Mouse (Mus musculus) cerebellum, adult 11-12 months (tissue): ENCODE data around the gene Slc10a7.

Experiments
- DNase-seq: peaks from one replicate; pipeline ENCODE4 v3.0.0; 2022

The Slc10a7 gene

DNA sequence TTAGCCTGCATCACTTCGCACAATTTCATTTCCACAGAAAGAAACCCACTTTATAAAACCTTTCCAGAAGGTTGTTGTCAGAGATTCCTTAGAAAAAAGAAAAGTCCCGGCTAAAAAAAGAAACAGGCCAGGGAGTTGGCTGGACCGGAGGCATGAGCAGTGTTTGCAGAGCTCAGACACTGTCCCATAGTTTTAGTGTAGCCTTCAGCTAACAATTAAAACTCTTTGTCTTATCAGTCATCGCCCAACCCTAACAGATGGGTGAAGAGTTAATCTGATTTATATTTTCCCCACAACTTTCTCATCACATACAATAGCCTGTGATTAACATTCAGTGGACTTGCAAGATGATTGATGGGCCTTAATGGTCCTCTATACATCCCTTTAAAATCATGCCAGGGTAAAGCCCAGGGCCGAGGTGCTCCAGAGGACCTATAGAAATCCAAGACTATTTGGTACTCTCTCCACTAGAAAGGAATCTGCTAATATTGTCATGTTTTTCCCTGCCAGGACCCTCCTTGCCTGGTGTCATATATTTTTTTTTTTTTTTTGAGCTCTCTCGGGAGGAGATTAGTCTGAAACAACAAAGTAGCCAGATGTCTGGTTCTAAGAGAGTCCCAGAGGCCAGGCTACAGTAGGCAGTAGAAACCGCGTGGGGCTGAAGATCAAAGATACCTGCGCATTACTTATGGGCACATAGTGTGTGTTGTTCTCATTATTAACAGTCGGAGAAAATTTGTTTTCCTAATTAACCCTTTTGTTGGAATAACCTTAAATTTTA is 41.0 kb downstream of the Slc10a7 start:
- no peak for DNase-seq

DNA sequence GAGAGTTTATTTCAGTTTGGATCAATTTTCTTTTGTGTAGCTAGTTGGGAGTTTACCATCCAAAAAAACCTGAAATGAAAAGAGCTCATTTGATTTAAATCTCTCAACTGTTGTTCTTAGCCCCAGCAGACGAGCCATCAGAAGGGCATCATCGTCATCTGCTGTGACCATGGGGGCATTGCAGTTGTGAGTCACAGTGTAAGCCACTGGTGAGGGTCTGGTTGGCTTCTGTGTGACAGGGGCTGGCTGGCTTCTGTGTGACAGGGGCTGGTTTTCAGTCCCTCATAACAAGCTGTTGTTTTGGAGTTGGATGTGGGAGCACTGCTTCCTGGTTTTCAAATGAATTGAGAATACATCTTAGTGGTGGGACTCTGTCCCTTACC is 41.6 kb downstream of the Slc10a7 start:
- no peak for DNase-seq

DNA sequence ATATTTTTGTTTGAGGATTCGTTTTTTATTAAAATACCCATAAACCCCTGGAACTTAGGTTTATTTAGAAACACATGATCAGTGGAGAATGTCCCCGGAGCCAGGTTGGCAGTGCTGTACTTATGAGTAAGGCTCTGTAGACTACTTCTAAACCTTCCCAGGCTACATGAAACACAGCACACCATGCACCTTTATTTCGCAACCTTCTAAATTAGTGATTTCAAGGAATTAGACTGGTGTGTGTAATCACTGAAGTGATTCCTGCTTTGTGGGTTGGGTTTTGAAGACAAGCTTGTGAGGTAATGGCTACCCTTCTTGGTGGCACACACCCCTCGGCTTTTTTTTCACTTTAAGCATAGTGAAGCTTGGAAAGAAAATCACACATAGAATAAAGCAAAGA is 46.7 kb downstream of the Slc10a7 start:
- DNase-seq, result no peak

DNA sequence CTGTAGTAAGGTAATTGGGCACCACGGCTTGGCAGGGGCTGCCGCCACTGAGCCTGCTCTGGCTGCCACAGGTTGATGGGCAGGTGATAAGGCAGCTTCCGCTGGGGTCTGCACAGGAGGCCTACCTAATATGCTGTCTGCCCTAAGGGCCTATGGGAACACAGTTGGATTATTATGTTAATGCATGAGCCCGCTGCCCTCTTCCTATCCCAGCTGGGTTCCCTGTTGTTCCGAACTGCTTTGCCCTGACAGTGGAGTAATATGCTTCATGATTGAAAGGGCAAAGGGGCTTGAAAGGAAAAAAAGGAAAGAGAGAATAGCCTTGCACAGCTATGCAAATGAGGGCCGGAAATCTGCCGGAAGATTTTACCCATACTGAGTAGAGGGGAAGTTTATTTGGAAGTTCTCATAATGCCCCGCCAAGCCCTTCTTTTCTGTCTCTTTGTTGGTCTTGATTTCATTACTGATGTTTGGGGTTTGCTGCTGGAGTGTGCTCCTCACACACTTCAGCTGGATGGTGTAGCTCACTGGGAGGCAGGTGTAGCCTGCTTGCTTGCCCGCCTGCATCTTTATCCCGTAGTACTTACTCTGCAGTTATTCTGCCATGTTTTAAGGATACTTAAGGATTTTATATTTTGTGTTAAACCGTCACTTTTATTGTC is 47.8 kb downstream of the Slc10a7 start:
- no peak for DNase-seq

DNA sequence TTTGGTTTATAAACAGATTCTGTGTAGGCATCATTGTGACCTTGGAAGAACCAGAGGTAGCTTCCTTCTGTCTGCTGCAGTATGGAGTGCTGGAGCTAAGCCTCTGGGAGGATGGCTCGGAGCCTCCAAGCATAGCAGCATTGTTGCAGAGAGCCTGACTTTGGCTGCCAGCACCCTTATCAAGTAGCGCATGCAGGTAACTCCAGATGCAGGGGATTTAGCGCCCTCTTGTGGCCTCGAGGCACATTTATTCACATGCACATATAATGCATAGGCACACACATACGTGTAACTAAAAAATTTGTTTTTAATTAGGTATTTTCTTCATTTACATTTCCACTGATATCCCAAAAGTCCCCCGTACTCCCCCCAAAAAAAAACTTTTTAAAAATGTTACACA is 52.5 kb downstream of the Slc10a7 start:
- DNase-seq, result no peak

DNA sequence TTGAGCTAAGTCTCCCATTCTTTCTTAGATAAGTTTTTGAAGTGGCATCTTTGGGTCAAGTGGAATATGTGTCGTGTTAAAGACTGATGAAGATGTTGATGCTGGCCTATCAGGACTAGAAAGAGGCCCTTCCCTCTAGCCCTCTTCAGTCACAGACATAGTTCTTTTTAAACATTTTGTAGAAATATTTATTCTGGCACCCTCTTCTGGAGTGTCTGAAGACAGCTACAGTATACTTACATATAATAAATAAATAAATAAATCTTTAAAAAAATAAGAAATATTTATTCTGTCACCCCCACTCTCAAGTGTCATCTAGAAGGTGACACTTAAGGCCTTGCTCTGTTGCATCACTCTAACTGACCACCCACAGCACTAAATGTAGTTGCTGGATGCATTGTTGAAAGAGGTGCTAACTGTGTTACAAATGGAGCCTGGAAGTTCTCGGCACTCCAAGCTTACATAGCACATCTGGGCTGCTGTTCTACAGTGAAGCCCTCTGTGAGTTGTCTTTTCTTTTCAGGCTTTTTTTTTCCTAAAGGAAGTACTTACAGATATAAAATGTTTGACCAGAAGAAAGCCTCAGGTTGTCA is 54.4 kb downstream of the Slc10a7 start:
- no peak for DNase-seq

DNA sequence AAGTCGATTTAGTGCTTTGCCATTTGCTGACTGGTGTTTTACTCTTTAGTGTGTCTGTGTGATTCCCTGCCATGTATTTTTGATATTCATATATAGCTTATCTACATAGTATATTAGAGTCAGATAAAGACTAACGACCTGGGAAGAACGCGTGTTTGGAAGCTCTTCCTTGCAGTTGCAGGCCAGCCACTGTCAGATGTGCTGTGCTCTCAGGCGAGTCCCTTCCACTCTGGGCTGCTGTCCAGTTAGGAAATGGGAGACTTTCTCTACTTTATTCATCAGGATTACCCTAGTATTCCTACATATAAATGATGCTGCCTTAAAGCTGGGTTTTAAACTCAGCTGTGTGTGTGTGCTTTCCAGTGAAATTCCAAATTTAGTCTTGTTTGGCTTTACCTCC is 55.1 kb downstream of the Slc10a7 start:
- no peak for DNase-seq

DNA sequence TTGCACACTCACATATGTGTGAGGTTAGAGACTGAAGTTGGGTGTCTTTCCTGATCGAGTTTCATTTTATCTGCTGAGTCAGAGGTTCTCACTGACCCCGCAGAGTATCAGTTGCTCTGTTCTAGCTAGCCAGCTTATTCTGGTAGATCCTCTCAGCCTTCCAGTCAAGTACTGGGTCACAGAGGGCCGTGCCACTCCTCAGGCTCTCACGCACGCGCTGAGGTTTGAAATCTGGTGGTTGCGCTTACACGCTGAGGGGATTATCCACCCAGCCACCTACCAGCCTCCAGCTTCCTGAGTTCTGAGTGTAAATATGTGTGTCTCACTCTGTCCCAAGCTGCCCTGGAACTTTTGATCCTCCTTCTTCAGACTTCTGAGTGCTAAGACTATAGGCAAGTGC is 59.0 kb downstream of the Slc10a7 start:
- DNase-seq, result no peak

DNA sequence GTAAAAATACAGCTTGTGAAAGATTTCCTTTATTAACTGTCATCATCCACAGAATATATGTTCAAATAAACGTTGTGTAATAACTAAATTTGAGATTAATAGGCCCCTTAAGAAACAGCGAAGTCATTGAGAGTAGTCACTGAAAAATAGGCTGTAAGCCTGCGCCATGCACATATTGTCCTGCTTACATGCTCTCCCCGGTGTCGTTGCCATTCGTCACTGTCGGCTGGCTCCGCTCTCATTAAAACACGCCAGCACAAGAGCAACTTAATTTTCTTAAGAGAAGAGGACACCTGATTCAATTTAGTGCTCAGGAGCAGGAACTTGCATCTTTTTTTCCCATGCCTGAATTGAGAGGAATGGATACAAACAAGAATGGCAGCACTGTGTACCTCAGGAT is 62.4 kb downstream of the Slc10a7 start:
- DNase-seq, result no peak

DNA sequence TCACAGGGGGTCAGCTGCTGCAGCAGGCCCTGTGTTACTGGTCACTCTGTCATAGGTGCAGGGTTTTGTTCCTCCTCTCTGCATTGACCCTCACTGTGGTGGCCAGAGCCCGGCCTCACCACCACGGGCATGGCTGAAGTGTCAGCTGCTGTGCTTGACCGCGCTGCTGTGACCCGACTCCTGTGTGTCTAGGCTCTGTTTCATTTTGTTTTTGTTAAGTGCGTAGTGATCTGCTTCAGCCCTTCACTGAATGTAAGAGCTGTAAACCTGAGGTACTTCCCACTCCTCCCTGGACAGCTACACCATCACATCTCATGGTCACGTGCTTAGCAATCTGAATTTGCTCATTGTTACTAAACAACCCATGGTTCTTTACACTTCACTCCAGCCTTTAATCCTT is 65.1 kb downstream of the Slc10a7 start:
- DNase-seq, result no peak

DNA sequence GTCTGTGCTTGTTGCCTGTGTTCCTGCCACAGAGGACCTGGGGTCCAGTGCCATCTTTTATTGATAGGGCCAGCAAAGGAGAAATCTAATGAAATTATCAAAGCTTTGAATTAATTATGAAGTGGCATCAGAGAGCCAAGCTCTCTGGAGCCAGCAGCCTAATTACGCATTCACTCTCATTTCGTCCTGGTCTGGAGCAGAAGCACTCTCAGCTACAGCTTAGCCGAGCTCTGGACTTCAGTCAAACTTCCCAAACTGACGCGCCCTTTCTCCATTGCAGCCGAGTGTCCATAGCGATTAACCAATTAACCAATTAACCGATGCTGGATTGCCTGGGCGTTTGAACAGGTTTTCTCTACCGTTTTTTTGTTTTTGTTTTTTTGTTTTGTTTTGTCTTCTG is 68.4 kb downstream of the Slc10a7 start:
- no peak for DNase-seq

DNA sequence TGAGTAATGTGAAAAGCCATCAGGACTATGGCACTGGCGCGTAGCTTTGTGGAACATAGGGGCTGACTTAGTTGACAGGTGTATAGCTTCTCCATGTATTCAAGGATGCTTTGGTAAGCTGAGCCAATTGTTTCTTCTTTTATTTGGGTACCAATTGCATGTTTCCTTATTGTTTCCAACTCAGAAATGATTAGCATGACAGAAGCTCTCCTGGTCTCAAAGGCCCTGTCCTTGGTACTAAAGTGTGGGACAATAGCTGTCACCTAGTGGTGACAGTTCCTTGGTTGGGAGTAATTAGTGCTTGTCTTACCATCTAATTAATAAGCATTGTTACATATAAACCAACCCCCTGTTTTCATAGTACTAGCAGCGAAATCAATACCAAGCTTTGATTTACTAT is 68.9 kb downstream of the Slc10a7 start:
- no peak for DNase-seq

DNA sequence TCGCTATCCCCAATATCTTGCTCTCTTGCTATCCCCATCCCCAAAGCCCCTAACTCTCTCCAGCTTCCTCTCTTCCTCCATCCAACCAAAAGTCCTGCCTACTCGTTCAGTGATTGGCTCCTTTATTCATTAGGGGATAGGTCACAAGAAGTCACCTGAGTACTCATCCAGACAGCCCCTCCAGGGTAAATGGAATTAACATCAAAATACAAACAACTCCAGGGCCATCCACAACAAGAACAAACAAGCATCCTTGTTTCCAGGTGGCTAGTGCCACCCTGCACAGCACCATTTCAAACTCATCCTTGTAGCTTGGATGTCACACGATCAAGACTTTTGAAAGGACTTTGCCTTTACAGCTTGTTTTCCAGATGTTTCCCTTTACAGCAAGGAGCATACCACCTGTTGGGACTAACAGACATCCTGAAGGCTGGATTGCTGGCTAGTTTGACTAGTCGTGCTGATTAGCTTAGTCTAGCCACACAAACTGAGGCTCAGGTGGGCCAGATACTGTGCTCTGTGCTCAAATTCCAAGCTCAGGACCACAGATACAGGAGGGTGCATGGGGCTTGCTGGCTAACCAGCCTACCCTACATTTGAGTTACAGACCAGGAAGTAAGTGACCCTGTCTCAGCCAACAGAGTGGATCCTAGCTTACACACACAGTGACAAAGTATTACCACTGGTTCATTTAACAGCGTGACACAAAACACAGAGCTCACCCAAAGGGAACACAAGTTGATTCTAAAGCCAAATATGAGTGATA is 75.0 kb downstream of the Slc10a7 start:
- DNase-seq, result no peak

DNA sequence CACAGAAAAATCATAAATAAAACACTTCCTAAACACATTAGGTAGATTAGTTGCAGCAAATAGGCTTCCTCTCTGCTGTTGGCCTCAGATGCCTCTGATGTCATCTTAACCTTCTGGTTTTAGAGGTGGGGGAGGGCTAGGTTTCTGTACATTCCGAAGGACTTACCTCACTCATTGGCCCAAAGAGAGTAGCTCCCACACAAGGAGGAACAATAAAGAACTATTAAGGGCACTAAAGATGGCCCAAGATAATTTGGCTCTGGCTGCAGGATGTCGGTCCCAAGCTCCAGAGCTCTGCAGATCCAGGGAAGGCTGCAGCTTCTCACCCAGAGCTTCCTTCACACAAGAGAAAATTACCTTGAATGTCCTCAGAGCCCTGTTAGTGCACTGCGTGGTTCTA is 75.7 kb downstream of the Slc10a7 start:
- DNase-seq, result no peak

DNA sequence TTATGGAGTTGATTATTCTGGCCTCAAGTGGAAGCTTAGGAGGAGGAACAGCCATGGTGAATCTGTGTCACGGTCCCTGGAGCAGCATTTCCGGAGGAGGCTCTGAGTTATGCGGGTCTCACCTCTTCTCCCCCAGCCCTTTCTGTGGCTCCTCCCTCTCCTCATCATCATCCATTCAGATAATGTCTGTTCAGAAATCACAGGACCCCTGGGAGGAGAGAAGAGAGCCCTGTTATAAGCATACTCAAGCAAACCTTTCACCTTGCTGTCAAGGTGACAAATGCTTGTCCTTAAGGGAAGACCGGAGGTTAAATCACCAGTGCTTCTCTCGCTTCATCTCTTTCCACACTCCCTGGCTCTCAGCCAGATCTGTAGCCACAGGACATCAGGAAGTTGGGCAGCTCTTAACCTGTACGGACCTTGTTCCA is 86.3 kb downstream of the Slc10a7 start:
- peak; percentile 12 for DNase-seq

DNA sequence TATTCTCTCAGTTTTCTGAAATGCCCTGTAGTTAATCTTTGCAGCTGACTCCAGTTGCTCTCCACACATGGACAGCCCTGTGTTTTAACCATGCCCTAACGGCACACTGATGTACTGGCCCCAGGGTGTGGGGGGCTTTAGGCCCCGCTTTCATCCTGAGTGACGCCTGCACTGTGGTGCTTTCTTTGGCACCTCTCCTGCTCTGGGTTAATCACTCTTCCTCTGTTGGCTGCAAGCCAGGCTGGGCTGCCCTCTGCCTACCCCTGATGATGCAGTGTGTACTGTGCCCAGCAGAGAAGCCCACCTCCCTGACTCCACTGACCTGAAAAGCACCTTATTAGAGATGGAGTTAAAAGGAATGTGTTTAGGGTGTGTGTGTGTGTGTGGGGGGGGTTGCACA is 89.1 kb downstream of the Slc10a7 start:
- no peak for DNase-seq

DNA sequence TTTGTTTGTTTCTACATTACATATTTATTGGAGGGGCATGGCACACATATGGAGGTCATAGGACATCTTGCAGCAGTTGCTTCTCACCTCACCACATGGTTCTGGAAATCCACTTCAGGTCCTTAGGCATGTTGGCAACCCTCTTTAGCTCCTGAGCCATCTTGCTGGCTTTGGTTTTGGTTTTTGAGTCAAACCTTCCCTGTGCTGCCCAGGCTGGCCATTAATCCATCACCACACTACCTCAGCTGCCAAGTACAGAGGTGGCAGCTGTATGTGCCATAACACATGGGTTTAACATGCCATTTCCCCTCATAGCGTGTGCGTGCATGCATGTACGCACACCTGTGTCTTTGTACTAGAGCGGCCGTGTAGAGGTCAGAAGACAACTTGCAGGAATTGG is 93.9 kb downstream of the Slc10a7 start:
- no peak for DNase-seq

DNA sequence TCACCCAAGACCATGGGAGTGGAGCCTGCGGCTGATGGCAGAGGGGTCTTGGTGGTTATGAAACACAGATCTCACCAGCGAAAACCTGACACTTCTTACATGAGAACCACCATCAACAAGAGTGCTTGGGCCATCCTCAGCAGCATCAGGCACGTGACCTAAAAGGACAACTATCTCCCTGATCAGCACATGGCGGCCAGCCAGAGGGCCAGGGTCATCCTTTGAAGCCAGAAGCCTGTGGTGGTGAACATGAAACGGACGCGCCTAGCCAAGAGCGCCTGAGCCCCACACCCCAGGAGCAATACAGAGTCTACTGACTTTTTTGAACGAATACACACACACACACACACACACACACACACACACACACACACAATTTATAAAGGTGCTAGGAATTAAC is 95.3 kb downstream of the Slc10a7 start:
- no peak for DNase-seq

DNA sequence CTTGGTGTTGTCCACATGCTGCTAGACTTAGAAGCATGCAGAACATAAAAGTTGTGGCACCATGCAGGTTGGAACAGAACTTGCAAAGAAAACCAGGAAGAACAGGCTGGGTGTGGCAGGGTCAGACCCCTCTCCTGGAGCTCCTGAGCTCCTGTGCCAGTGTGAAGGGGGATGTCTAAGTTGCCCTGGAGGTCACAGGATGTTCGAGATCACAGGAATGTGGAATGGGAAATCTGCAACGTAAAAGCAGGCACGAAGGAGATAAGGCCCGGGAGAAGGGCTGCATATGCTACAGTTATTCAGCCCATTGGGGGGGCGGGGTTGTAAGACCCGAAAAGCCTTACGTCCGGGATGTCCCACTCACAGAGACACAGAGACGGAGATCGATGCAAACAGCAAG is 100.2 kb downstream of the Slc10a7 start:
- no peak for DNase-seq

DNA sequence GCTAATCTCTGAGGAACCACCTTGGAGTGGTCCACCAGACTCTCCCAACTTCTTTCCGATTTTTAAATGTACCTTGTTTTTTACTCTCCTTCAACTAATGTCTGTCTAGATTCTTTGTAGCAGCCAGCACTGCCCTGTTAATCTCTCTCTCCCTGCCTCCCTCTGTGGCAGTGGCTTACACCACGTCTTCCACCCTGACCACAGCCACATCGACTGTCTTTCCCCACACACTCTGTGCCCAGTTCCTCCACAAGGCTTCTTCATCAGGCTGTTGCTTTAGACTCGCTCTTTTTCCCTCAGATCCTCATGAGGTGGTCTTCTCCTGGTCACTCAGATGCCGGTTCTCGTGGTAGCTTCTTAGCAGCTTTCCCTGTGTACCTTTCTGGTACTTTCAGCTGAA is 101.9 kb downstream of the Slc10a7 start:
- no peak for DNase-seq

DNA sequence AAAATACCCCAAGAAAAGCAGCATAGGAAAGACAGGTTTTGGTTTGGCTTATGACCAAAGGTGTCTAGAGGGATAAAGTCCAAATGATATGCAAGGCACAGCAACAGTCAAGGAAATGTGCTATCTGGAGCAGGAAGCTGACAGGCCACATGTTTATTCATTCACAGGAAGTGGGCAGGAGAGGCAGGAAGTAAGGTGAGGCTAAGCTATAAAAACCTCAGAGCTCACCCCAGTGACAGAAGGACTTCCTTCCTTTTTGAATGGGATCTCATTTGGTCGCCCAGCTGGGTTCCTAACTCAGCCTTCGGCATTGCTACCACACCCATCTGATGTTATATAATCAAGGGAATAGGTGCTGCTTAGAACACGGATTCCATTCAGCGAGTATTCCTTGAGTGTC is 113.2 kb downstream of the Slc10a7 start:
- no peak for DNase-seq

DNA sequence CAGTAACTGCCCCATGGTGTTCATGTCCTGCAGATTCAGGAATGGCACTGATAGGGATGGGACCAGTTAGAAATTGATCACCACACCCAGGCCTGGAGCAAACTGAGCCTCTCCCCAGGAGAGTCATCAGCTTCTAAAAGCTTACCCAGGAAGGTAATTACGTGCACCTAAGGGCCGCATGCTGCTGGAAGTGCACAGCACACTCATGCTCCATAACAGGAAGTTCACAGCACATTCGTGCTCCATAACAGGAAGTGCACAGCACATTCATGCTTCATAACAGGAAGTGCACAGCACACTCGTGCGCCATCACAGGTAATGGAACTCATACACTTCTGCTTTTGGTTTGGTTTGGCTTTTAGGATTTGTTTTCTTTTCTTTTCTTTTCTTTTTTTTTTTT is 114.8 kb downstream of the Slc10a7 start:
- no peak for DNase-seq

DNA sequence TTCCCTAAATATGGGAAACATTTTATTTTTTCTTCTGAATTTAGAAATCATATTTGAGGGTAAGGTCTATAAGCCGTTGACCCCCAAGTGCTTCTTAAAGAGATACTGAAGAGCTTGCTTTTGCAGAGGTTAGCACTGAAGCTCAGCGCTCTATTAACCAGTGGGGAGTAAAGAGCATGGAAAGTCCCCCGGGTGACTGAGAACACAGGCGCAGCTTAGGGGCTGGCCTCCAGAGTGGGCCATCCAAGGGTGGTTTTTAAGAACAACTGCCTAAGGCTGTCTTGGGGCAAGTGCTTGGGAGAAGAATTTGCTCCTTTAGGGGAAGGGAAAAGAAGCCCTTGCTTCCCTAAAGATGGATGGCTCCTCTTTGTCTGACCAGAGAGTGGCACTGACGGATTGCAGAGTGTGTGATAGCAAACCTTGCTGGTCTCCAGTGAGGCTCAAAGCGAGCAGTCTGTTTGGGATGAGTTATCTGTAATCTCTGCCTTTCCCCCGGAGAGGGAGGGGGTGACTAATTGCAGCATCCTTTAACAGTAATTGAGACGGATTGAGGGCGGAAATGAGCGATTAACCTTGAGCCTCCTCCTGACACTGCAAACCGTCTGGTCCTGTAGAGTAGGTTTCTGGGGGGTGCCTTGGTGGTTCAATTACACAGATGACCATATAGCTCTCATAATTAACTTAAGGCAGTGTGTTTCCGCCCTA is 115.7 kb downstream of the Slc10a7 start:
- DNase-seq, result no peak
